ENCODE assay signal across 27 mouse cellular contexts in genomic region chr7:128382527-128382860, GRCm38 (mm10). TPM values are rescaled to one million over a fixed set of nuclear protein-coding genes. Genes with fewer than 3 reads are reported as not detected.
DNase-seq lines count a peak whose midpoint lies in the region; ATAC-seq lines count a peak whose summit lies in the region.
"Had no signal": no experiment of that assay in that cellular context is flagged by ENCODE, and none has a peak within 500 bp of the region (broad histone marks: within the 10 kb centered on the region; RNA-seq: fewer than 3 reads in every experiment).

No protein-coding gene starts in this region.

- peaks cover 5% of the 10 kb centered on the region for H3K4me1 ChIP-seq in intestine, embryonic 15.5 days (replicated peaks)
- H3K4me1 ChIP-seq: forebrain, embryonic 13.5 days; hindbrain, embryonic 15.5 days had no signal

- H3K4me3 ChIP-seq in macrophage (ENCODE audit: inconsistent target), result no peak overlapping the region
- H3K4me3 ChIP-seq in intestine, embryonic 15.5 days (replicated peaks), result no peak overlapping the region
- H3K4me3 ChIP-seq: forebrain, embryonic 10.5 days; forebrain, embryonic 13.5 days; heart, adult 2 months; heart, embryonic 10.5 days; heart, embryonic 13.5 days; hindbrain, embryonic 15.5 days had no signal

- peak; percentile 43 to 53 for DNase-seq in spleen, postnatal 36 days (ENCODE audit: low spot score in 2 of 2)
- no peak for DNase-seq in spleen, postnatal 4 days (ENCODE audit: low spot score in 2 of 2)
- peak; percentile 45 to 48 for DNase-seq in B cell, adult 2 months
- DNase-seq in splenic B cell, adult 2 months (ENCODE audit: low read depth, low spot score), result peak; percentile 60
- no peak for DNase-seq in urinary bladder, postnatal 36 days (ENCODE audit: low spot score in 2 of 2)
- DNase-seq: adrenal gland, adult 2 months; adrenal gland, postnatal 14 days; cerebellum, adult 11 months; cerebellum, adult 2 months; cerebellum, postnatal 10 days; cerebellum, postnatal 36 days; gastrocnemius, postnatal 10 days; gastrocnemius, postnatal 36 days; heart, adult 2 months; heart, postnatal 14 days; heart, postnatal 4 days had no signal

- peaks cover 10% of the 10 kb centered on the region; the same call in 1 of the 2 replicates for H3K36me3 ChIP-seq in macrophage (ENCODE audit: inconsistent target)
- H3K36me3 ChIP-seq in splenic B cell, adult 2 months (ENCODE audit: control insufficient read depth, insufficient read depth, low read length, poor library complexity, severe bottlenecking), result no peaks in the 10 kb centered on the region
- no peaks in the 10 kb centered on the region for H3K36me3 ChIP-seq in intestine, embryonic 15.5 days
- H3K36me3 ChIP-seq: forebrain, embryonic 10.5 days; heart, embryonic 10.5 days; heart, embryonic 13.5 days; hindbrain, embryonic 15.5 days had no signal

- no peak overlapping the region for H3K4me2 ChIP-seq in intestine, embryonic 15.5 days (replicated peaks)
- H3K4me2 ChIP-seq: forebrain, embryonic 13.5 days; heart, embryonic 13.5 days; hindbrain, embryonic 15.5 days had no signal

- no peak for ATAC-seq in intestine, embryonic 15.5 days
- ATAC-seq: forebrain, embryonic 13.5 days; forebrain, embryonic 16.5 days; Patski had no signal

- WGBS in macrophage (ENCODE audit: missing documents), result 86% methylated on average over 6 of the region's 6 CpGs
- 94% methylated on average over 6 of the region's 6 CpGs for WGBS in intestine, embryonic 15.5 days

- no peaks in the 10 kb centered on the region for H3K27me3 ChIP-seq in splenic B cell, adult 2 months (ENCODE audit: control insufficient read depth, insufficient read depth, low read length, poor library complexity, severe bottlenecking)
- no peaks in the 10 kb centered on the region for H3K27me3 ChIP-seq in intestine, embryonic 15.5 days (replicated peaks)
- H3K27me3 ChIP-seq: CH12.LX; forebrain, embryonic 13.5 days; heart, embryonic 13.5 days; hindbrain, embryonic 15.5 days; Patski had no signal

- peaks cover 29% of the 10 kb centered on the region; the same call in 1 of the 2 replicates for H3K79me2 ChIP-seq in macrophage (ENCODE audit: inconsistent target)

- H3K9ac ChIP-seq in intestine, embryonic 15.5 days, result no peak overlapping the region
- H3K9ac ChIP-seq: forebrain, embryonic 13.5 days; heart, embryonic 13.5 days; hindbrain, embryonic 15.5 days had no signal

- peak overlapping the region; percentile 97 for H3K27ac ChIP-seq in macrophage
- H3K27ac ChIP-seq in intestine, embryonic 15.5 days, result no peak overlapping the region
- H3K27ac ChIP-seq: forebrain, embryonic 10.5 days; forebrain, embryonic 13.5 days; heart, adult 2 months; heart, embryonic 10.5 days; heart, embryonic 13.5 days; hindbrain, embryonic 15.5 days had no signal

- H3K9me3 ChIP-seq in intestine, embryonic 15.5 days, result no peaks in the 10 kb centered on the region
- H3K9me3 ChIP-seq: forebrain, embryonic 10.5 days; forebrain, embryonic 13.5 days; G1E; heart, embryonic 10.5 days; heart, embryonic 13.5 days; hindbrain, embryonic 15.5 days had no signal

RNA-seq across cellular contexts. Expression of gene Rgs10, which starts 36.1 kb away (rescaled TPM):
- 100 to 1,000 TPM in 5 of 26 experiments, 10 to 100 TPM in 21; 21.3 to 162 (median 50.2) TPM for total RNA-seq in macrophage (2018; cell fraction: chromatin; rRNA removed)
- total RNA-seq in macrophage (2018; cell fraction: cytosol; rRNA removed), result 100 to 1,000 TPM; 149 to 501 (median 221) TPM
- total RNA-seq in macrophage (2018; cell fraction: nucleus; rRNA removed), result 100 to 1,000 TPM in 3 of 26 experiments, 10 to 100 TPM in 23; 24.5 to 128 (median 54.6) TPM
- 269 to 404 TPM (median 315 TPM) in 3 replicates for polyA plus RNA-seq in macrophage (2018)
- polyA plus RNA-seq in intestine, embryonic 15.5 days (2015; fragmentation: Nextera tagmentation; extraction: Ambion mirVana), result 26.4 and 30.5 TPM in 2 replicates

Comparison
In these comparisons a context has a peak if more than half of its experiments do, and no peak if none do; other contexts are left out.
1. DNase-seq: peak in spleen, postnatal 36 days (2 of 2), B cell, adult 2 months (2 of 2) and splenic B cell, adult 2 months (single experiment); none in spleen, postnatal 4 days (0 of 2) and urinary bladder, postnatal 36 days (0 of 2).